Mouse (Mus musculus) heart, adult 2 months (tissue): ENCODE results near the gene Lrrc61. TPM values are rescaled to one million over a fixed set of nuclear protein-coding genes. Genes with fewer than 3 reads are reported as not detected.
A peak's percentile ranks its signal among the peaks of the same experiment; 100 is the strongest.

Source experiments
- DNase-seq, 2 experiments: peaks; one replicate each; pipeline ENCODE4 v3.0.0; 2021
- H3K27ac ChIP-seq: fragments of 200-600 bp; 2 replicates; pipeline ENCODE4 v1.8.1; 2022
- H3K27me3 ChIP-seq: fragments of 200-500 bp; 2 replicates; pipeline ENCODE4 v1.6.1; 2012; ENCODE audit warnings: mild to moderate bottlenecking, low read length, inconsistent platforms, mixed read lengths; ENCODE audit not compliant: control insufficient read depth, insufficient read depth
- H3K36me3 ChIP-seq: fragments of 200-500 bp; 2 replicates; pipeline ENCODE4 v1.6.1; 2012; ENCODE audit warnings: low read length, inconsistent platforms; ENCODE audit not compliant: control insufficient read depth, insufficient read depth
- H3K4me1 ChIP-seq: fragments of 200-500 bp; 2 replicates; pipeline ENCODE4 v1.6.1; 2011; ENCODE audit warnings: low read length; ENCODE audit not compliant: control insufficient read depth, insufficient read depth
- H3K4me3 ChIP-seq: fragments of 200-600 bp; 2 replicates; pipeline ENCODE4 v1.8.1; 2022
- H3K79me2 ChIP-seq: fragments of 200-500 bp; replicated peaks from 2 replicates; pipeline ENCODE4 v1.6.1; 2012; ENCODE audit warnings: mild to moderate bottlenecking, inconsistent platforms, low read length, moderate library complexity, mixed read lengths; ENCODE audit not compliant: control insufficient read depth, insufficient read depth
- H3K9ac ChIP-seq: fragments of 200-500 bp; 2 replicates; pipeline ENCODE4 v1.6.1; 2012; ENCODE audit warnings: low read depth, mild to moderate bottlenecking, control low read depth, inconsistent platforms, low read length, mixed read lengths
- CTCF ChIP-seq: fragments of 200-600 bp; IDR thresholded peaks from 2 replicates; pipeline ENCODE4 v1.8.1; 2022; ENCODE audit warnings: antibody characterized with exemption, mild to moderate bottlenecking, moderate library complexity
- EP300 ChIP-seq: fragments of 200-500 bp; IDR thresholded peaks from 2 replicates; pipeline ENCODE4 v1.6.1; 2011; ENCODE audit warnings: low read depth, low read length, control low read depth; ENCODE audit not compliant: insufficient read depth
- POLR2A ChIP-seq: fragments of 200-500 bp; IDR thresholded peaks from 2 replicates; pipeline ENCODE4 v1.6.1; 2011; ENCODE audit warnings: mild to moderate bottlenecking, low read depth, low read length, control low read depth; ENCODE audit not compliant: insufficient read depth
- WGBS: fragments of 180-500 bp; shearing (Covaris S2); methylation state at CpG from one replicate; pipeline ENCODE4 v1.1.7; 2018; 5-methylcytosine and 5-hydroxymethylcytosine counted together
- intact Hi-C: fragments of 180-260 bp; cut with DNase I; formaldehyde crosslinking; loops from one replicate; pipeline ENCODE4 v1.15.1; 2025
- polyA plus RNA-seq: library from polyadenylated mRNA; depleted of rRNA; stranded (reverse); fragments of >200 nt; gene quantifications from 2 replicates; pipeline ENCODE4 v1.2.3, GENCODE M21; 2012
- total RNA-seq, 2 experiments: library from RNA; stranded (reverse); gene quantifications; 2 replicates each; pipeline ENCODE4 v1.2.3; 2021

The Lrrc61 gene
- total and polyA plus RNA-seq, 3 experiments: 13.9 to 16.6 (median 14.9) TPM

- Histone ChIP-seq H3K4me3 (no peak overlapping the region), H3K4me1 (peaks cover 2% of the 10 kb centered on the region; the same call in 1 of the 2 replicates), H3K36me3 (no peaks in the 10 kb centered on the region), H3K27me3 (no peaks in the 10 kb centered on the region), H3K79me2 (peaks cover 4% of the 10 kb centered on the region; the same call in 1 of the 2 replicates), H3K9ac (no peak overlapping the region), H3K27ac (no peak overlapping the region)
- TF ChIP-seq CTCF: no peak
- no peak for TF ChIP-seq EP300
- TF ChIP-seq POLR2A: no peak
- 95% methylated on average over 45 of the region's 45 CpGs for WGBS
- no peak for DNase-seq
- intact Hi-C loops: no loop called here
These were observed 42.1 kb downstream of the Lrrc61 start for GRCm38 (mm10) chr6:48596545-48597232.

- no peak for TF ChIP-seq CTCF
- H3K79me2 ChIP-seq: peaks cover 4% of the 10 kb centered on the region; the same call in 1 of the 2 replicates
- no peaks in the 10 kb centered on the region for H3K36me3 ChIP-seq
- WGBS: 98% methylated on average over 27 of the region's 27 CpGs
- DNase-seq: no peak
- intact Hi-C loops: no loop called here
- no peak overlapping the region for H3K4me3 ChIP-seq
- H3K27ac ChIP-seq: no peak overlapping the region
- H3K4me1 ChIP-seq: peaks cover 2% of the 10 kb centered on the region; the same call in 1 of the 2 replicates
- H3K9ac ChIP-seq: no peak overlapping the region
- no peaks in the 10 kb centered on the region for H3K27me3 ChIP-seq
These were observed 42.6 kb downstream of the Lrrc61 start for GRCm38 (mm10) chr6:48597233-48597625.

- intact Hi-C loops: no loop called here
- DNase-seq: no peak
- Histone ChIP-seq H3K4me3 (no peak overlapping the region), H3K36me3 (no peaks in the 10 kb centered on the region), H3K4me1 (peaks cover 1% of the 10 kb centered on the region; the same call in 1 of the 2 replicates), H3K27ac (no peak overlapping the region), H3K9ac (no peak overlapping the region), H3K79me2 (peaks cover 4% of the 10 kb centered on the region; the same call in 1 of the 2 replicates), H3K27me3 (no peaks in the 10 kb centered on the region)
- TF ChIP-seq EP300: no peak
- TF ChIP-seq POLR2A: no peak
- no peak for TF ChIP-seq CTCF
- 91% methylated on average over 1 of the region's 1 CpGs for WGBS
These were observed 46.0 kb downstream of the Lrrc61 start for GRCm38 (mm10) chr6:48600594-48600993.

GRCm38 (mm10) chr6:48601271-48602079, 46.9 kb downstream of the Lrrc61 start, which contains the start of gene Zfp775:
Zfp775 (plus strand) TSS chr6:48602063.
- intact Hi-C loops: no loop called here
- H3K36me3 ChIP-seq: no peaks in the 10 kb centered on the region
- peaks cover 1% of the 10 kb centered on the region; the same call in 1 of the 2 replicates for H3K4me1 ChIP-seq
- peak within 1 kb of the TSS; percentile 98 for H3K27ac ChIP-seq
- DNase-seq: peak; percentile 97 to 98
- H3K79me2 ChIP-seq: peaks cover 4% of the 10 kb centered on the region; the same call in 1 of the 2 replicates
- TF ChIP-seq CTCF (0 out of 2 replicates have a peak, but pooled peaks have one; percentile 18), POLR2A (peak; percentile 84), EP300 (0 out of 2 replicates have a peak, but pooled peaks have one; percentile 44)
- peak within 1 kb of the TSS; percentile 89 for H3K9ac ChIP-seq
- WGBS: 5% methylated on average over 42 of the region's 42 CpGs
- H3K27me3 ChIP-seq: no peaks in the 10 kb centered on the region
- peak within 1 kb of the TSS; percentile 88 for H3K4me3 ChIP-seq

- H3K36me3 ChIP-seq: no peaks in the 10 kb centered on the region
- under 1% methylated on average over 28 of the region's 28 CpGs for WGBS
- peak overlapping the region; percentile 89 for H3K9ac ChIP-seq
- H3K4me3 ChIP-seq: peak overlapping the region; percentile 88
- peak overlapping the region; percentile 98 for H3K27ac ChIP-seq
- 0 out of 2 replicates have a peak, but pooled peaks cover 2% of the 10 kb centered on the region for H3K79me2 ChIP-seq
- DNase-seq: no peak
- intact Hi-C loops: no loop called here
- H3K27me3 ChIP-seq: no peaks in the 10 kb centered on the region
- peaks cover 1% of the 10 kb centered on the region; the same call in 1 of the 2 replicates for H3K4me1 ChIP-seq
- TF ChIP-seq CTCF: no peak
- no peak for TF ChIP-seq EP300
- TF ChIP-seq POLR2A: no peak
These were observed 47.6 kb downstream of the Lrrc61 start for GRCm38 (mm10) chr6:48602080-48602741.
